Mouse (Mus musculus): ENCODE data around the gene Xpnpep1.

Xpnpep1 gene

DNA sequence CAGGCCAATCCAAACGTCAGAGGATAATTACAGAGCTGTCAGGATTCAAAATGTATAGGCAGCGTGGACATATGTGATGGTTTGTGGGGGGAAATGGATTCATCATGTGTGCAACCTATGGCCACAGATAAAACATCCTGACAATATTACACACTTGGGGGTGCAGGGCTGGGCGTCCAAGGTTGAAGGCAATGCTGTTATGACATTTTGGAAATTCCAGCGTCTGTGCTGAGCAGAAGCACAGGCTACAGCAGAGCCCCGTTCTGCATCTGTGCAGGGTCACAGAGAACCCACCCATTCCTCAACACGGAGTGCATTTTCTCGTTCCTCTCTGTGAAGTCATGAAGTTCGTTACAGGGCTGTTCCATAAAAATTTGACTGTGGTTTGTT, 25.0 kb upstream of the Xpnpep1 start:
- DNase-seq (ENCODE audit: low spot score) = no peak

DNA sequence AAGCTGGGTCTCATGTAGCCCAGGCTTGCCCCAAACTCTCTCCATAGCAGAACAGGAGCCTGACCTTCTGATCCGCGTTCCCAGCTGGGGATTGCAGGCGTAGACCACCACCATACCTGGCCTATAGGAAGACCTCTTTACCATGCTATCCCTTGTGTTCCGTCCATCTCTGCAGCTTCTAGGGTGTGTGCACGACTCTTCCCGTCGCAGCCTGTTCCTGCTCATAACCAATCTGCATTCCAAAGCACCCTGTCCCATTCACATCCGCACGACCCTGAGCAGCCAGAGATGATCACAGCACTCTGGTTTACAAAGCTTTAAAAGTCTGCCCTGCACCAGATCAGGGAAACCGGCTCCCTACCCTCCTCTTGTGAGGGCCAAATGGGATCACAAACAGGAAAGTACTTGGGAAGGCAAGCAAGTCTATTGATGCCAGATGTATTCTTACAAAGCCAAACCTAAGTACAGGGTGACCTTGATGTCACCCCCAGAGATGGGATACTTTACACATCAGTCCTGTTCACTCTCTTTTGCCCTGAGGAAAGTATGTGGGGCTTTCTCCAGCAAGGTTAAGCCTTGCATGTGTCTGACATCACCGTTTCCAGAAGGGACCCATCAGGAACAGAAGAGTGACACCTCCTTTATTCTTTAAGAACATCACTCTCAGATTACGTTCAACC, 24.4 kb upstream of the Xpnpep1 start:
- no peak for DNase-seq (ENCODE audit: low spot score)

- no peak for DNase-seq (ENCODE audit: low spot score)
Measured at GRCm38 (mm10) chr19:53062046-53062445, 22.0 kb upstream of the Xpnpep1 start.

DNA sequence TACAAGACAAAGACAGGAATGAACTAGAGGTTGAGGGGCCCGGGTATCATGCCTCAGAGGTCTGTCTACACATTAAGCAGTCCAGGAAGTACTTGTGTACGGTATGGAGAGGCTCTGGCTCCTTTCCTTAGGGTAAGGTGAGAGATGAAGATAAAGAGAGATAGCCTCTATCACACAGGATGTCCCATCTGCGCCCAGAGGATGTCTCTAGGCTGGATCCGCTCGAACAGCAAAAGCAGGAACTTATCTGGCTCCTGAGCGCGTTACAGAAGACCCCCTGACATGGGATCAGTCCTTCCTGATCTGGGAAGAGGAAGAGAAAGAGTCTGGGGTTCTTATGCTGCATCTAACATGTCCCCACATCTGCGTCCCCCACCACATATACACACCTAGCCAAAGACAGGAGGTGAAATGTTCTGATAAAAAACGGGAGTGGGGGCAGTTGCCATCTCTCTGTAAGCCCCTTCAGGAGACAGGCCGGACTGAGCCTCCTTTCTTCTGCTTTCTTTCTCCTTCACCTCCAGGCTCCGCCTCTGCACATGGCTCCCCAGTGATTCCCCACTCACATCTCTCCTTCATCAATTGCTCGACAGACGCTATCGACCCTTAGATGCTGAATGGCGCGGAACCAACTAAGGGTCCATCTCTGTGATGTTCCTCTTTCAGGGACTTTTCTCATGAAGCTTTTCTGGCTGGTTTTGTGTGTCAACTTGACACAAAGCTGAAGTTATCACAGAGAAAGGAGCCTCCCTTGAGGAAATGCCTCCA, 19.5 kb upstream of the Xpnpep1 start:
- no peak for DNase-seq (ENCODE audit: low spot score)

DNA sequence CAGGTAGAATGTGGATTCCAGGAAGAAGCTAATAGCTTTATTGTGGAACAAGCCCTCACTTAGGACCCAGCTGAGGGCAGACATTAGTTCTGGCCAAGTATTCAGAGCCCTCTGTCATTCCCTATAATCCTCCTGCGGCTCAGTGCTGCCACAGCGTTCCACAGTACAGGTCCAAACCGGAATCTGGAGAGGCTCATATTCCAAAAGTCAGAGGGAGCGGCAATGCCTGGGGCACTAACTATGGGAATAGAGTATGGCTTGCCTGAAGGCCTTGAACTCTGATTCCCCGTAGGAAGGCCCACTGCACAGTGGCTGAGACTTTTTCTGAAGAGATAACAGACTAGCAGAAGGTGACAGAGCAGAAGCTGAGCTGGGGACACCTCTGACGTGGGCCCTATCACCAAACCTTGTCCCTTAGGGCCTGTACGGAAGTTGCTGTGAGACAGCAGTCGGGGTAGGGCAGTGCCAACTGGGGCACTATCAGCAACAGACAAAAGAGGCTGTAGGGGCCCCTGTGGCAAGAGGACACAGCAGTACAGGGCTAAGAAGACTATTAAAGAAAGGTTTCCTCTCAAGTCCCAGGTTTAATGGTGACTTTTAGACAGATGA, 18.8 kb upstream of the Xpnpep1 start:
- DNase-seq (ENCODE audit: low spot score) = no peak

GRCm38 (mm10) chr19:53057980-53058725, 18.1 kb upstream of the Xpnpep1 start:
- DNase-seq (ENCODE audit: low spot score) = no peak

- DNase-seq (ENCODE audit: low spot score) = no peak
Measured at GRCm38 (mm10) chr19:53053355-53053754, 13.3 kb upstream of the Xpnpep1 start.

GRCm38 (mm10) chr19:53052031-53052670, 12.1 kb upstream of the Xpnpep1 start:
- no peak for DNase-seq (ENCODE audit: low spot score)

DNA sequence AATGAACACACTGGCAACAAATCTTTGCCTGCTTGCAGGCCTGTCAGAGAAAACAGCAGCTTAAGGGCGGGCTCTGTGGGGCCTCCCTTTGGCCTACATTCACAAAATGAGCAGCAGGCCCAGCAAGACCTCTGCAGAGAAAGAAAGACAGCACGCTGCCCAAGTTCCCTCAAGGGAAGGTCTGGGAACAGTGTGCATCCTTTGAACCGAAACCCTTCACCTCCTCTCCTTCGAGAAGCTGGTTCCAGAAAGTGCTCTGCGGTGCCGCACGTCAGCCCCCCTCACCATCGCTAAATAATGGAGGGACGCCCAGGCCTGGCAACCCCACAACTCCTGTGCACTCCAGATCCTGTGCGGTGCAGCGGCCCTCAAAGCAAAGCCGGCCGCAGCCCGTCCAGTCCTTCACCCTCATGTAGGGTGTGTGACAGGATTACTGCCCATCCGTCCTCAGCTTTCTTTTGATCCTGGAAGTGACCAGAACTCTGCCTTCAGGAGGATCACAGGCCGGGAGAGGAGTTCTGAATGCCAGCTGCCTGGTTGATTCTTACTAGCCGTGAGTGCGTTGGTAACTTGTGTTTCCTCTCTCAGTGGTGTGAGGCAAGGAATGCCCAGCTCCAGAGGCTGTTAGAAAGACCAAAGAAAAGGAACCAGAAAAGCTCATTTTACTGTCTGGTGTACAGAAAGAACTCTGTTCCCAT, 11.4 kb upstream of the Xpnpep1 start:
- no peak for DNase-seq (ENCODE audit: low spot score)

GRCm38 (mm10) chr19:53050100-53050499, 10.1 kb upstream of the Xpnpep1 start:
- no peak for DNase-seq (ENCODE audit: low spot score)

DNA sequence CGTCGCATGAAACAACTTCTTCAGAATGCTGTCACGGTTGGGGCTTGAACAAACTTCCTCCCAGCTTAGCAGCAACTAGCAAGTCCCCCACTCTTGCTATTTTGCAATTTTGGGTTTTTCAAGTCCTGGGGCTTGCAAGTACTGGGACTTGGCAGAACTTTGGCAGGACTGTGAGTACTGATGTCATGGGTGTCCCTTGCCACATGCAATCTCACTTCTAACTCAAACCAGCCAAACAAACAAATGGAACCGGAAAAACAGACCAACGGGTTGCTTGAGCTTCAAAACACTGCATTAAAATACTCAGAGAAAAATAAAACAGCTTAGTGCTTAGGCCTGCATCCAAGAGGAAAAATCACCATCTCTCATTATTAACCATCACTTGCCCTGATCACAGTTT, 7.2 kb upstream of the Xpnpep1 start:
- peak; percentile 59 for DNase-seq (ENCODE audit: low spot score)

DNA sequence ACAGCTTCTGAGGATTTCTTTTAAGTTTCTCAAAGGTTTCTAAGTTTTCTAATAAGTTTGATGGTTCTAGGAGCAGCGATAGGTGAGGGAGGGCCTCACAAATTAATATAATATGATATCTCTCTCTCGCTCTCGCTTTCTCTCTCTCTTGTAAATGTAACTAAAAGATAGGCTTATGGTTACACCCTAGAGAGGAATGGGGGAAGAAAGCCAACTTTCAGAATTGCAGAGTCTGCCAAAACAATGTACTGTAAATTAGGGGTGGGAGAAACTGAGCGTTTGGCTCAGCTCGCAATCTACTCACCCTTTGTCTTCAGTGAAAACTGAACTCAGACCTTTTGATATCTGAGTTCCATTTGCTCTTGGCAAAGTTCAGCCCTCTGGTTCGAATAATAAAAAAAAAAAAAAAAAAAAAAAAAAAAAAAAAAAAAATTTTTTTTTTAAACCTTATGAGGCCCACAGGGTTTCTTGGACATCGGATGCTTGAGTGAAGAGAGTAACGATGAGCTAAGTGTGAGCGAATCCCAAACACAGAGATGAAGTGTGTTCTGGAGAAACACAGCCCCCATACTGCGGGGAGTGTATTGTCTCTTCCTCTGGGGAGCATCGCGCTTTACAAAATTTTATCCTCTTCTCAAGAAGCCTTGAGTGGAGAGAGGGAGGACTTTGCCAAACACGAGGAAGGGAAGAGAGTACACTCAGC, 3.6 kb upstream of the Xpnpep1 start:
- no peak for DNase-seq (ENCODE audit: low spot score)

- DNase-seq (ENCODE audit: low spot score) = no peak
Measured at GRCm38 (mm10) chr19:53041570-53041969, 1.6 kb upstream of the Xpnpep1 start.

DNA sequence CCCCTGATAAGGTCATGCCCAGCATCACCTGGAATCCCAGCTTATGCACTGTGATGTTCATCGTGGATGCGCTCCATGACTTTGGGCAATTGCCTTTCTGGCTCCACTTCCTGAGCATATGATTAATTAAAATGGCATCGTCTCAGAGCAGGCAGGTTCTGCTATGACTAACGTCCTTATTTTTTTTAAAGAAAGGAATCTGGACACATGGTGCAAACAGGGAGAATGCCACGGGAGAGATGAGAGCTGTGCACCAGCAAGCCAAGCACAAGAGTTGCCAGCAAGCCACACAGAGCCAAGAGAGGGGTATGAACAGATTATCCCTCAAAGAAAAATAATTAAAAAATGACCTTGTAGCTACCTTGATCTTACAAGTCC, 1.1 kb upstream of the Xpnpep1 start:
- DNase-seq (ENCODE audit: low spot score) = no peak

DNA sequence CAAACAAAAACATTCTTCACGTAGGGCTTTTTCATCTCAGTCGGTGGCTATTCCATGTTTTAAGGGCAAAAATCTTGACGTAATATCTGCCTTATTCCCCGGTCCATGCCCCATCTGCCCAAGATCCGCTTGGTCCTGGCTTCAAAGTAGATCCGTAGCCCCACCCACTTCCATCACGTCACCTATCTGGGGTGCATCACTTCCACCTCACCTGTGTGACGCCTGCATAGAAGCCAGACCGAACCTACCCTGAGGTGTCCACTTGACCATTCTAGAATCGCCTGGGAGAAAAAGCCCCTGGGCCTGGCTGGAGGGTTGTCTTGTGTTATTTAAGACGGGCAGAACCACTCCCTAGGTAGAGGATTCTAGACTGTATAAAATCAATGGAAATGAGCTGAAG, 924 bp downstream of the Xpnpep1 start:
- DNase-seq (ENCODE audit: low spot score) = no peak

- DNase-seq (ENCODE audit: low spot score) = peak; percentile 99
Measured at GRCm38 (mm10) chr19:53038435-53038938, 1.5 kb downstream of the Xpnpep1 start.

DNA sequence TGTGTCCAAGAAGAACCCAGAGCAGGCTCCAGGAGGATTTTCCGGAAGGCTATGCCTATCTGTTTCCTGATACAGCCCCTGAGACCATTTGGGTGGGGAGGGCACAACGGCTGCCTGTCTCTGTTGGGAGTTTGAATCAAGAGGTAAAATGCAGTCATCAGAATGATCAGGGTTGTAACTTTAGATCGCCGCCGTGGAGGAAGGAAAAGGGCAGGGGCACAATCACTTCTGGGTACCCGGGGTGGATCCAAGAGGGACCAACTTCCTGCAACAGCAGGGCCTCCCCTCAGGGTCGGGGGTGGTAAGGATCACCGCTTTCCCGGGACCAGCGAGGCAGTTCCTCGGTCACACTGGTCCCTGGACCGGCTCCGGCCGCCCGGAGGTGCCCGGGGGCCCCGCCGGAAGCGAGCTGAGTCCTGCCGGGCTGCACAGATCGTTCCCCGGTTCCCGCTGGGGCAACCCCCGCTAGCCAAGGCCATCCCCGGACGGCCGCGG, 2.0 kb downstream of the Xpnpep1 start:
- no peak for DNase-seq (ENCODE audit: low spot score)

DNA sequence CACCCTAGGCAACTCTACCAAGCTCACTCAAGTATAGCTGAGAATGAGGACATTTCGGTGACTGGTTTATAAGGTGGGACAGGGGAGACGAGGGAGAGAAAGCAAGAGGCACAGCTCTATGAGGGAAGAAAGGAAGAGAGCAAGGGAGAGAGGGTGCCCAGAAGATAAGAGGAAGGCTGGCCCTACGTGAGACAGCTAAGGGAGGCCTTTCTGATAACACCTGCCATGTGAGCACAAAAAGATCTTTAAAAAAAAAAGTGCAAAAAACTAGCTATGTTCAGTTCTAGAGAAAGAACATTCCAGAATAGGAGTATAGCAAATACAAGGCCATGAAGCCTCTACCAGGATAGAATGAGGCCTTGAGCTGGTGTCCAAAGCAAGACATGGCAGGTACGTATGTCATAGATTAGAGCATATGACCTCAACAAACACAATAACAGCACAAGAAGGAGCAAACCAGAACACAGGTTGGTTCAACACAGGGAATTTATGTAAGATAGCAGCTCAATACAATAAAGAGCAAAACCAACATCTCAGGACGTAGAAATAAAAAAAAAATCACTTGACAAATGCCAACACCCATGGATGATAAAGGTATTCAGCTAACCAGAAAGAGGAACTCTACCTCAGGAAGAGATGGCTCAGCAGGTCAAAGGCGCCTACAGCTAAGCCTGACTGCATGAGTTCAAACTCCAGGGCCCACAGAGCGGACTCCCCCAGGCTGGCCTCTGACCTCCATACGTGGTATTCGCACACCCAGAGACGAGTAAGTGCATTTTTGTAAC, 6.7 kb downstream of the Xpnpep1 start:
- no peak for DNase-seq (ENCODE audit: low spot score)

- DNase-seq (ENCODE audit: low spot score) = no peak
Measured at GRCm38 (mm10) chr19:53032647-53033046, 7.4 kb downstream of the Xpnpep1 start.

GRCm38 (mm10) chr19:53031957-53032371, 8.1 kb downstream of the Xpnpep1 start:
- no peak for DNase-seq (ENCODE audit: low spot score)

All from lung, postnatal 25 days (tissue).